Mouse (Mus musculus) erythroblast, embryonic 14.5 days (primary cell): ENCODE data around the gene Ubl4b.

Experiments used
- GATA1 ChIP-seq: IDR thresholded peaks from 2 replicates; pipeline ENCODE4 v1.6.1; 2012; ENCODE audit warnings: low read length, inconsistent platforms, mixed read lengths
- TAL1 ChIP-seq: IDR thresholded peaks from 3 replicates; pipeline ENCODE4 v1.6.1; 2012; ENCODE audit warnings: low read length, inconsistent platforms, mixed read lengths

DNA sequence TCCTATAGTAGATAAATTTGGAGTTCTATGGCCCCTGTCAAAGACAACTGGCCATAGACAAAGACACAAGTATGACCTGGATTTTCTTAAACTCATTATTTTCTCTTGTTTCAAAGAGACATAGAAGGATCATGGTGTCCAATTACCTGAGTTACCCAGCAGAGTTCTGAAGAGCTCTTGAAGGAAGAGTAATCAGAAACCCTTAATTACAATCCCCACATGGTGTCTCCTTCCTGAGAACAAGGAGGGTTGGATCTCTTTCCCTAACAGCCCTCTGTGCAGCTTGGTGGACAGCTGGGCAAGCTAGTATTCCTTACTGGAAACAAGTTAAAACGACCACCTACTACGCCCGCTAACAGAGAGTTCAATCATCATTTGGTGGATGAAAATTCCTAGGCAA is 43.5 kb downstream of the Ubl4b start:
- no peak for TF ChIP-seq GATA1
- no peak for TF ChIP-seq TAL1
